In the genomic region with DNA sequence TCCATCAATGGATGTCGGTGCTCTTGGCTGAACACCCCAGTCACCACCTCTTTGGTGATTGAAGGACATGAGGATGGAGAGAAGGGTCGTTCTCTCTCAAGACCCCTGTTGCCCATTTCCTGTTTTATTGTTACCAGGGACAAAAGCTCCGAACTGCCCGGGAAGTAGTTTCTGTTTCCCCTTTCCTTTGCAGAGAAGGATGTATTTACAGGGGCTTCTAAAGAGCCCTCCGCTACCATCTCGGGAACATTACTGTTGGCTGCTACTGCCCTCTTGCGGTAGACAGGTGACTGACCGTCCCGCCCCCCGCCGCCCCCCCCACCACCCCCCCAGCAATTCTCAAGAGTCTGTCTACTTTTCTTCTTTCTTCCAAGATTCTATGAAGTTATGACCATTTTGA, we compare ENCODE assay signal across 7 mouse cellular contexts. TPM values are rescaled to one million over a fixed set of nuclear protein-coding genes. Genes with fewer than 3 reads are reported as not detected.
DNase-seq lines count a peak whose midpoint lies in the region; ATAC-seq and TF ChIP-seq lines count a peak whose summit lies in the region.

No protein-coding gene starts in this region.

- no peak overlapping the region for H3K27ac ChIP-seq in intestine, embryonic 16.5 days (ENCODE audit: low read length)
- H3K27ac ChIP-seq in lung, embryonic 16.5 days (ENCODE audit: low read length) = no peak overlapping the region

- DNase-seq in testis, postnatal 10 days (ENCODE audit: low spot score) = peak; percentile 71
- DNase-seq in testis, postnatal 14 days (ENCODE audit: low spot score) = no peak
- DNase-seq in brain, embryonic 14.5 days (ENCODE audit: low read depth) = peak; percentile 71
- peak; percentile 19 for DNase-seq in gastrocnemius, postnatal 14 days
- peak; percentile 19 for DNase-seq in ovary, postnatal 36 days (ENCODE audit: low spot score)

- H3K9ac ChIP-seq in intestine, embryonic 16.5 days (ENCODE audit: low read depth, low read length) = peak overlapping the region; percentile 40; the same call in 1 of the 2 replicates
- 0 out of 2 replicates have a peak overlapping the region, but pooled peaks have one; percentile 11 for H3K9ac ChIP-seq in lung, embryonic 16.5 days (ENCODE audit: low read length)

- H3K4me3 ChIP-seq in intestine, embryonic 16.5 days (ENCODE audit: low read length) = peak overlapping the region; percentile 35
- H3K4me3 ChIP-seq in lung, embryonic 16.5 days (ENCODE audit: low read length) = peak overlapping the region; percentile 40

- WGBS in intestine, embryonic 16.5 days = 2% methylated on average over 11 of the region's 11 CpGs
- 2% methylated on average over 11 of the region's 11 CpGs for WGBS in lung, embryonic 16.5 days

- TF ChIP-seq POLR2A in brain, embryonic 14.5 days (IDR thresholded peaks at IDR 0.05; ENCODE audit: borderline replicate concordance, extremely low read depth, insufficient read depth, insufficient read length, poor library complexity, severe bottlenecking) = no peak

- H3K4me1 ChIP-seq in intestine, embryonic 16.5 days (ENCODE audit: control insufficient read depth, insufficient read depth, low read length) = peaks cover 9% of the 10 kb centered on the region; the same call in 1 of the 2 replicates
- peaks cover 5% of the 10 kb centered on the region for H3K4me1 ChIP-seq in lung, embryonic 16.5 days (replicated peaks; ENCODE audit: control insufficient read depth, insufficient read depth, low read length)

- H3K36me3 ChIP-seq in intestine, embryonic 16.5 days (ENCODE audit: control insufficient read depth, insufficient read depth, low read length) = no peaks in the 10 kb centered on the region
- H3K36me3 ChIP-seq in lung, embryonic 16.5 days (ENCODE audit: control insufficient read depth, insufficient read depth, low read length) = no peaks in the 10 kb centered on the region

- no peaks in the 10 kb centered on the region for H3K9me3 ChIP-seq in intestine, embryonic 16.5 days (ENCODE audit: control insufficient read depth, low read length)
- no peaks in the 10 kb centered on the region for H3K9me3 ChIP-seq in lung, embryonic 16.5 days (ENCODE audit: control insufficient read depth, low read length)

- ATAC-seq in intestine, embryonic 16.5 days = no peak
- ATAC-seq in lung, embryonic 16.5 days (ENCODE audit: low read depth) = no peak

- intact Hi-C loops in gastrocnemius, postnatal 14 days (cut with DNase I; ENCODE audit: low total_unique reads) = loop anchor here (5.0 kb wide), 1 partner anchor 96 kb away; a partner anchor contains a TSS

- peak overlapping the region; percentile 52 for H3K4me2 ChIP-seq in intestine, embryonic 16.5 days (ENCODE audit: low read depth, low read length)
- H3K4me2 ChIP-seq in lung, embryonic 16.5 days (ENCODE audit: low read depth, low read length) = peak overlapping the region; percentile 45

- no peaks in the 10 kb centered on the region; the same call in 1 of the 2 replicates for H3K27me3 ChIP-seq in intestine, embryonic 16.5 days (replicated peaks; ENCODE audit: control insufficient read depth, insufficient read depth, low read length)
- no peaks in the 10 kb centered on the region for H3K27me3 ChIP-seq in lung, embryonic 16.5 days (ENCODE audit: control insufficient read depth, insufficient read depth, low read depth, low read length)

- peak; percentile 58 for TF ChIP-seq CTCF in brain, embryonic 14.5 days (IDR thresholded peaks at IDR 0.05; ENCODE audit: borderline replicate concordance, extremely low read depth, insufficient read depth, insufficient read length)

RNA-seq across cellular contexts. Expression of a gene that starts 15.0 kb away (rescaled TPM):
- 4.7 and 9.4 TPM in 2 replicates for polyA plus RNA-seq in brain, embryonic 14.5 days (2012; rRNA removed)
- 10 to 100 TPM; 11.2 to 13.7 TPM for total RNA-seq in gastrocnemius, postnatal 14 days (2021)
- 43.0 and 50.4 TPM in 2 replicates for polyA plus RNA-seq in intestine, embryonic 16.5 days (2015; fragmentation: Nextera tagmentation; extraction: Ambion mirVana)
- polyA plus RNA-seq in lung, embryonic 16.5 days (2015; fragmentation: Nextera tagmentation; extraction: Ambion mirVana) = 66.2 and 70.3 TPM in 2 replicates
